Mouse (Mus musculus) MEL (cell line): Measurements from ENCODE around the gene Dock10. TPM values are rescaled to one million over a fixed set of nuclear protein-coding genes. Genes with fewer than 3 reads are reported as not detected.

Experiments used
- DNase-seq: peaks from one replicate; pipeline ENCODE4 v3.0.0; 2011; ENCODE audit warnings: low read depth, low spot score
- H3K27ac ChIP-seq: 2 replicates; pipeline ENCODE4 v1.5.1; 2012; ENCODE audit warnings: low read depth, mild to moderate bottlenecking, control low read depth, low read length, moderate library complexity; ENCODE audit not compliant: control insufficient read depth
- H3K27me3 ChIP-seq, 2 experiments: fragments of 150-350 bp in 1 of 2; sonication (generic) in 1 of 2; 2 replicates each; pipeline ENCODE4 v1.6.1; 2012; ENCODE audit warnings: low read length in 2 of 2, mild to moderate bottlenecking in 2 of 2, improper control_type of control experiment in 1 of 2, moderate library complexity in 1 of 2; ENCODE audit not compliant: insufficient read depth in 2 of 2, control insufficient read depth in 1 of 2
- H3K36me3 ChIP-seq, 2 experiments: 2 replicates each; pipeline ENCODE4 v1.6.1; 2012 to 2014; ENCODE audit warnings: low read length in 2 of 2, improper control_type of control experiment in 1 of 2, inconsistent platforms in 1 of 2, mild to moderate bottlenecking in 1 of 2; ENCODE audit not compliant: insufficient read depth in 2 of 2, control insufficient read depth in 1 of 2
- H3K4me1 ChIP-seq, 2 experiments: fragments of 150-350 bp in 1 of 2; sonication (generic) in 1 of 2; 2 replicates each; pipeline ENCODE4 v1.6.1; 2012; ENCODE audit warnings: low read length in 2 of 2, improper control_type of control experiment in 1 of 2, mild to moderate bottlenecking in 1 of 2; ENCODE audit not compliant: insufficient read depth in 2 of 2, control insufficient read depth in 1 of 2
- H3K4me3 ChIP-seq, 2 experiments: fragments of 150-350 bp in 1 of 2; sonication (generic) in 1 of 2; 2 replicates each; pipeline ENCODE4 v1.5.1; 2012; ENCODE audit warnings: low read depth in 2 of 2, low read length in 2 of 2, mild to moderate bottlenecking in 2 of 2, moderate library complexity in 2 of 2, control low read depth in 1 of 2, improper control_type of control experiment in 1 of 2; ENCODE audit not compliant: control insufficient read depth in 1 of 2, insufficient read depth in 1 of 2
- H3K79me2 ChIP-seq: 2 replicates; pipeline ENCODE4 v1.6.1; 2012; ENCODE audit warnings: mild to moderate bottlenecking, low read length, moderate library complexity; ENCODE audit not compliant: control insufficient read depth, poor library complexity, insufficient read depth
- H3K9ac ChIP-seq: 2 replicates; pipeline ENCODE4 v1.6.1; 2012; ENCODE audit warnings: low read depth, mild to moderate bottlenecking, control low read depth, low read length, moderate library complexity; ENCODE audit not compliant: control insufficient read depth, poor library complexity, severe bottlenecking
- H3K9me3 ChIP-seq: fragments of 150-350 bp; sonication (generic); replicated peaks from 2 replicates; pipeline ENCODE4 v1.6.1; 2012; ENCODE audit warnings: mild to moderate bottlenecking, low read length, improper control_type of control experiment, moderate library complexity; ENCODE audit not compliant: insufficient read depth
- BHLHE40 ChIP-seq: IDR thresholded peaks from 2 replicates; pipeline ENCODE4 v1.6.1; 2012; ENCODE audit warnings: low read depth, mild to moderate bottlenecking, inconsistent platforms, low read length, improper control_type of control experiment, borderline replicate concordance
- CTCF ChIP-seq, 3 experiments: IDR thresholded peaks in 2 of 3; conservative IDR thresholded peaks in 1 of 3; 2 replicates each; pipeline ENCODE4 v1.5.1; 2011 to 2012; ENCODE audit warnings: low read length in 3 of 3, low read depth in 2 of 3, mild to moderate bottlenecking in 2 of 3, improper control_type of control experiment in 1 of 3, inconsistent platforms in 1 of 3, mixed read lengths in 1 of 3, moderate library complexity in 1 of 3; ENCODE audit not compliant: control insufficient read depth in 1 of 3, insufficient read depth in 1 of 3, poor library complexity in 1 of 3, severe bottlenecking in 1 of 3
- EP300 ChIP-seq, 2 experiments: IDR thresholded peaks; 2 replicates each; pipeline ENCODE4 v1.6.1; 2011; ENCODE audit warnings: improper control_type of control experiment in 2 of 2, low read length in 2 of 2, low read depth in 1 of 2, mild to moderate bottlenecking in 1 of 2
- ETS1 ChIP-seq: IDR thresholded peaks from 2 replicates; pipeline ENCODE4 v1.6.1; 2012; ENCODE audit warnings: low read depth, mild to moderate bottlenecking, inconsistent platforms, low read length, improper control_type of control experiment, moderate library complexity
- GATA1 ChIP-seq: IDR thresholded peaks from 2 replicates; pipeline ENCODE4 v1.6.1; 2011; ENCODE audit warnings: low read depth, low read length, improper control_type of control experiment
- HCFC1 ChIP-seq: IDR thresholded peaks from 2 replicates; pipeline ENCODE4 v1.6.1; 2012; ENCODE audit warnings: low read depth, mild to moderate bottlenecking, inconsistent platforms, low read length, improper control_type of control experiment, moderate library complexity
- NELFE ChIP-seq: IDR thresholded peaks from 2 replicates; pipeline ENCODE4 v1.6.1; 2011; ENCODE audit warnings: low read depth, low read length, improper control_type of control experiment
- POLR2A ChIP-seq, 2 experiments: IDR thresholded peaks; 2 replicates each; pipeline ENCODE4 v1.6.1; 2011 to 2012; ENCODE audit warnings: low read length in 2 of 2, mild to moderate bottlenecking in 2 of 2, control low read depth in 1 of 2, improper control_type of control experiment in 1 of 2, low read depth in 1 of 2, moderate library complexity in 1 of 2; ENCODE audit not compliant: control insufficient read depth in 1 of 2, insufficient read depth in 1 of 2, poor library complexity in 1 of 2
- POLR2AphosphoS5 ChIP-seq: IDR thresholded peaks from 2 replicates; pipeline ENCODE4 v1.6.1; 2012; ENCODE audit warnings: low read depth, borderline replicate concordance, mild to moderate bottlenecking, inconsistent platforms, low read length, moderate library complexity, mixed read lengths
- RAD21 ChIP-seq: IDR thresholded peaks from 2 replicates; pipeline ENCODE4 v1.6.1; 2011; ENCODE audit warnings: mild to moderate bottlenecking, low read depth, low read length, improper control_type of control experiment
- SIN3A ChIP-seq: IDR thresholded peaks from 2 replicates; pipeline ENCODE4 v1.6.1; 2012; ENCODE audit warnings: low read length, improper control_type of control experiment, inconsistent platforms
- SMC3 ChIP-seq: IDR thresholded peaks from 2 replicates; pipeline ENCODE4 v1.6.1; 2011; ENCODE audit warnings: low read depth, low read length, improper control_type of control experiment
- UBTF ChIP-seq: IDR thresholded peaks from 2 replicates; pipeline ENCODE4 v1.6.1; 2012; ENCODE audit warnings: low read depth, mild to moderate bottlenecking, inconsistent platforms, low read length, improper control_type of control experiment, moderate library complexity, borderline replicate concordance; ENCODE audit not compliant: insufficient read depth
- USF1 ChIP-seq: IDR thresholded peaks from 2 replicates; pipeline ENCODE4 v1.6.1; 2014; ENCODE audit warnings: low read depth, mild to moderate bottlenecking, inconsistent platforms, low read length, improper control_type of control experiment, moderate library complexity
- ZC3H11A ChIP-seq: IDR thresholded peaks from 2 replicates; pipeline ENCODE4 v1.6.1; 2012; ENCODE audit warnings: low read depth, mild to moderate bottlenecking, inconsistent platforms, low read length, improper control_type of control experiment
- ZKSCAN1 ChIP-seq: IDR thresholded peaks from 2 replicates; pipeline ENCODE4 v1.6.1; 2012; ENCODE audit warnings: low read depth, mild to moderate bottlenecking, inconsistent platforms, low read length, improper control_type of control experiment, moderate library complexity
- ZNF384 ChIP-seq: IDR thresholded peaks from 2 replicates; pipeline ENCODE4 v1.6.1; 2012; ENCODE audit warnings: low read depth, mild to moderate bottlenecking, inconsistent platforms, low read length, improper control_type of control experiment
- polyA plus RNA-seq, 2 experiments: library from polyadenylated mRNA; stranded (reverse) in 1 of 2; unstranded in 1 of 2; fragments of >175 nt in 1 of 2; fragments of >200 nt in 1 of 2; gene quantifications; 2 replicates each; pipeline versions ENCODE4 v1.2.1 to v1.2.4; 2012; ENCODE audit warnings: low replicate concordance in 2 of 2, low read depth in 1 of 2; ENCODE audit not compliant: insufficient read length in 2 of 2, insufficient read depth in 1 of 2, missing spikeins in 1 of 2
- total RNA-seq: library from RNA; depleted of rRNA; stranded (reverse); fragments of 300-350 nt; gene quantifications from 2 replicates; pipeline ENCODE4 v1.2.3, GENCODE M21; 2012

Dock10 gene
- total and polyA plus RNA-seq, 3 experiments: 11.5 to 74.0 (median 14.3) TPM

DNA sequence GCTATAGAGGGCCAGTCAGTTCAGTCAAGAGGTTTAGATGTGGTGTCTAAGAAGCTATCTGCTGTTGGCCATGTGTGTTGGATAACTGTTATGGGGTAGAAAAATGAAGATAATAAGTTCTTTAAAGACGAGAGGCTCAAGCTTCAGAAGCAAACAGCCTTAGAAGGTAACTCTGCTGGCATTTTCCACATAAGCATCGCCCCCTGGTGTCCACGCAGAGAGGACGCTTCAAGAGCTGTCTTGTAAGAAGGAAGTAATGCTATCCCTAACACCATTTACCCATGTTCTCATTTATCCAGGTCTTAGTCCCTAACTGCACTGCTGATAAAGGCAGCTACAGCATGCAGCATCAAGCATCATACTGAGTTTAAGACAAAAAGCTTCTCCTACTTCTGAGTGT lies 35.7 kb downstream of the Dock10 start:
- Histone ChIP-seq H3K4me1 (peaks cover 5 to 7% of the 10 kb centered on the region in 2 experiments), H3K36me3 (peaks cover 0 to 15% of the 10 kb centered on the region in 2 experiments), H3K79me2 (no peaks in the 10 kb centered on the region), H3K9ac (no peak overlapping the region), H3K27ac (no peak overlapping the region), H3K27me3 (no peaks in the 10 kb centered on the region), H3K9me3 (no peaks in the 10 kb centered on the region), H3K4me3 (no peak overlapping the region)
- peak; percentile 58 to 70 (median 63) for TF ChIP-seq CTCF (IDR thresholded peaks at IDR 0.05 in 2 of 3, conservative IDR thresholded peaks at IDR 0.05 in 1 of 3; ENCODE audit: control insufficient read depth in 1 of 3, insufficient read depth in 1 of 3, low read depth in 2 of 3, low read length in 3 of 3, poor library complexity in 1 of 3, severe bottlenecking in 1 of 3)
- TF ChIP-seq RAD21: peak; percentile 59
- 0 out of 2 replicates have a peak, but pooled peaks have one; percentile 9 for TF ChIP-seq GATA1
- TF ChIP-seq UBTF: no peak
- peak; percentile 60 for TF ChIP-seq ZC3H11A
- peak; percentile 70 for TF ChIP-seq SMC3
- no peak for TF ChIP-seq USF1
- no peak for TF ChIP-seq HCFC1
- no peak for TF ChIP-seq POLR2A (IDR thresholded peaks at IDR 0.05; ENCODE audit: control insufficient read depth in 1 of 2, insufficient read depth in 1 of 2, low read depth in 1 of 2, low read length in 2 of 2, poor library complexity in 1 of 2)
- 0 out of 4 replicates have a peak, but pooled peaks of 1 of the 2 experiments have one; percentile 9 for TF ChIP-seq EP300 (IDR thresholded peaks at IDR 0.05; ENCODE audit: low read depth in 1 of 2, low read length in 2 of 2)
- peak; percentile 75 for DNase-seq

DNA sequence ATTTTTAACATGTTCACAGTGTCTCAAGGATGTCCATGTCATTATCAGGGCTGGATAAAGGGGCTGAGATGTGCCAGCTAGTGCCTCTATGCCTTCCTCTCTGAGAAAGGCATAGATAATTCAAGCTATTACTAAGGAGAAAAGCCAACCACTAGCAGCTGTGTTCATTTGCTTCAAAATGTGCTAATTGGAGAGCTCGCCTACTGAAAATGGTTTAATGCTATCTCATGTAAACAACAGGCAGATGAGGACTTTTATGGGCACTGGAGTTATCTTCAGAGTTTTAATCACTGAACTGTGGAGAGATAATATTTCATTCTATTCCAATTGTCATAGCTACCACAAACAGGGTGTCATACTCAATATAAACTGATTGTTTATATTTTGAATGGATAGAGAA lies 36.3 kb downstream of the Dock10 start:
- Histone ChIP-seq H3K9ac (no peak overlapping the region), H3K4me1 (peaks cover 5 to 7% of the 10 kb centered on the region in 2 experiments), H3K36me3 (peaks cover 0 to 15% of the 10 kb centered on the region in 2 experiments)

DNA sequence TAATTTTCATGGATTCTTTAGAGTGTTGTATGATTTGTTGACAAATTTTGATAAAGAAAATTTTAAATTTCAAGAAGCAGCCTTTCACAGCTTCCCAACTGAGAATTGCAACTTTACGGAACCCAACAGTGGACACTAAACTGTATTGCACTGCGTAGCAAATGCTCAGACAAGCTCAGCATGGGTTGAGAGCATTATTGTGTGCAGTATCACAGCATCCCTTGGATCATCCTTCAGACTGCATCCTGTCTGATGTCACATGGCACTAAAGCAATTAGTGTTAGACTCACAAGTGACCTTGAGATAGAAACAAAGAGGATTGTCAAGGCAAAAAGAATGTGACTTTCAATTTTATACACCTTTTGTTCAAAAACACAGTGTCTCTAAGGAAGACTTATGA lies 37.1 kb downstream of the Dock10 start:
- no peak overlapping the region for H3K9ac ChIP-seq
- peaks cover 0 to 15% of the 10 kb centered on the region in 2 experiments for H3K36me3 ChIP-seq
- peaks cover 5 to 7% of the 10 kb centered on the region in 2 experiments for H3K4me1 ChIP-seq

More for the DNA sequence above, 36.3 kb downstream of the Dock10 start:
- no peaks in the 10 kb centered on the region for H3K79me2 ChIP-seq
- H3K9me3 ChIP-seq: no peaks in the 10 kb centered on the region
- no peak overlapping the region for H3K4me3 ChIP-seq
- TF ChIP-seq POLR2AphosphoS5 (no peak), SIN3A (no peak), GATA1 (peak; percentile 38; the same call in 1 of the 2 replicates), BHLHE40 (no peak), ETS1 (peak; percentile 43; the same call in 1 of the 2 replicates), NELFE (no peak), ZNF384 (no peak), ZKSCAN1 (no peak)
- peak; percentile 10 for DNase-seq
- no peaks in the 10 kb centered on the region for H3K27me3 ChIP-seq
- H3K27ac ChIP-seq: no peak overlapping the region

More for the DNA sequence above, 37.1 kb downstream of the Dock10 start:
- no peak for DNase-seq
- no peaks in the 10 kb centered on the region for H3K9me3 ChIP-seq
- no peak overlapping the region for H3K4me3 ChIP-seq
- no peak overlapping the region for H3K27ac ChIP-seq
- no peak for TF ChIP-seq ZC3H11A
- no peaks in the 10 kb centered on the region for H3K27me3 ChIP-seq
- H3K79me2 ChIP-seq: no peaks in the 10 kb centered on the region
